Mouse (Mus musculus): ENCODE measurements around the gene Ccdc63.
"Not testable (repeated sequence)": the region's sequence is repeated elsewhere in the genome, so short reads cannot be mapped to it uniquely, and the experiment has no call there.

The Ccdc63 gene

GRCm38 (mm10) chr5:122140723-122141122 is at the start of gene Ccdc63:
Gene Ccdc63 (minus strand): TSS chr5:122140823.
- no peak for DNase-seq (ENCODE audit: low read depth, low spot score)

- DNase-seq (ENCODE audit: low read depth, low spot score), result no peak
These were observed 48.5 kb upstream of the Ccdc63 start for GRCm38 (mm10) chr5:122189115-122189514.

- DNase-seq (ENCODE audit: low read depth, low spot score), result not testable (repeated sequence)
These were observed 44.2 kb upstream of the Ccdc63 start for GRCm38 (mm10) chr5:122184858-122185257.

- DNase-seq (ENCODE audit: low read depth, low spot score), result no peak
These were observed 43.7 kb upstream of the Ccdc63 start for GRCm38 (mm10) chr5:122184283-122184806.

- DNase-seq (ENCODE audit: low read depth, low spot score), result no peak
These were observed 39.0 kb upstream of the Ccdc63 start for GRCm38 (mm10) chr5:122179665-122180064.

GRCm38 (mm10) chr5:122176398-122176797 is 35.8 kb upstream of the Ccdc63 start:
- no peak for DNase-seq (ENCODE audit: low read depth, low spot score)

- DNase-seq (ENCODE audit: low read depth, low spot score), result no peak
These were observed 35.3 kb upstream of the Ccdc63 start for GRCm38 (mm10) chr5:122175961-122176360.

GRCm38 (mm10) chr5:122175402-122175801 is 34.8 kb upstream of the Ccdc63 start:
- DNase-seq (ENCODE audit: low read depth, low spot score), result no peak

GRCm38 (mm10) chr5:122171058-122171457 is 30.4 kb upstream of the Ccdc63 start:
- no peak for DNase-seq (ENCODE audit: low read depth, low spot score)

- DNase-seq (ENCODE audit: low read depth, low spot score), result no peak
These were observed 27.9 kb upstream of the Ccdc63 start for GRCm38 (mm10) chr5:122168344-122169069.

- no peak for DNase-seq (ENCODE audit: low read depth, low spot score)
These were observed 26.1 kb upstream of the Ccdc63 start for GRCm38 (mm10) chr5:122166636-122167161.

GRCm38 (mm10) chr5:122165233-122165915 is 24.8 kb upstream of the Ccdc63 start:
- no peak for DNase-seq (ENCODE audit: low read depth, low spot score)

GRCm38 (mm10) chr5:122164011-122164410 is 23.4 kb upstream of the Ccdc63 start:
- no peak for DNase-seq (ENCODE audit: low read depth, low spot score)

GRCm38 (mm10) chr5:122163194-122163593 is 22.6 kb upstream of the Ccdc63 start:
- no peak for DNase-seq (ENCODE audit: low read depth, low spot score)

- no peak for DNase-seq (ENCODE audit: low read depth, low spot score)
These were observed 18.2 kb upstream of the Ccdc63 start for GRCm38 (mm10) chr5:122158557-122159515.

- DNase-seq (ENCODE audit: low read depth, low spot score), result peak; percentile 89
These were observed 17.3 kb upstream of the Ccdc63 start, which contains the start of gene Ppp1cc for GRCm38 (mm10) chr5:122157827-122158381. Gene Ppp1cc (plus strand): TSS chr5:122158278.

- no peak for DNase-seq (ENCODE audit: low read depth, low spot score)
These were observed 15.9 kb upstream of the Ccdc63 start for GRCm38 (mm10) chr5:122156486-122156885.

GRCm38 (mm10) chr5:122155613-122156012 is 15.0 kb upstream of the Ccdc63 start:
- no peak for DNase-seq (ENCODE audit: low read depth, low spot score)

- no peak for DNase-seq (ENCODE audit: low read depth, low spot score)
These were observed 14.2 kb upstream of the Ccdc63 start for GRCm38 (mm10) chr5:122154782-122155181.

GRCm38 (mm10) chr5:122154006-122154405 is 13.4 kb upstream of the Ccdc63 start:
- DNase-seq (ENCODE audit: low read depth, low spot score), result no peak

GRCm38 (mm10) chr5:122152508-122152907 is 11.9 kb upstream of the Ccdc63 start:
- not testable (repeated sequence) for DNase-seq (ENCODE audit: low read depth, low spot score)
